Mouse (Mus musculus) limb, embryonic 11.5 days (tissue): Measurements from ENCODE around the gene Ccdc136. TPM values are rescaled to one million over a fixed set of nuclear protein-coding genes. Genes with fewer than 3 reads are reported as not detected.

Experiments used
- ATAC-seq: fragments of 200-750 bp; cut with Nextera tagmentation; 2 replicates; pipeline ENCODE4 v1.8.0; 2017; ENCODE audit warnings: low read depth; ENCODE audit not compliant: insufficient number of reproducible peaks, low FRiP score, low TSS enrichment
- DNase-seq: peaks from one replicate; pipeline ENCODE4 v3.0.0-alpha.2; 2015; ENCODE audit warnings: low spot score
- H3K27ac ChIP-seq: fragments of 300-500 bp; sonication (generic); replicated peaks from 2 replicates; pipeline ENCODE4 v1.5.1; 2014; ENCODE audit warnings: low read depth, mild to moderate bottlenecking, low read length
- H3K27me3 ChIP-seq: fragments of 300-500 bp; sonication (generic); 2 replicates; pipeline ENCODE4 v1.6.1; 2014; ENCODE audit warnings: mild to moderate bottlenecking, low read length, mixed read lengths; ENCODE audit not compliant: control insufficient read depth, insufficient read depth
- H3K36me3 ChIP-seq: fragments of 300-500 bp; sonication (generic); 2 replicates; pipeline ENCODE4 v1.6.1; 2014; ENCODE audit warnings: mild to moderate bottlenecking, low read length, moderate library complexity, mixed read lengths; ENCODE audit not compliant: control insufficient read depth, insufficient read depth
- H3K4me1 ChIP-seq: fragments of 300-500 bp; sonication (generic); 2 replicates; pipeline ENCODE4 v1.6.1; 2014; ENCODE audit warnings: low read length, mixed read lengths; ENCODE audit not compliant: control insufficient read depth, insufficient read depth
- H3K4me2 ChIP-seq: fragments of 300-500 bp; sonication (generic); 2 replicates; pipeline ENCODE4 v1.6.1; 2014; ENCODE audit warnings: low read depth, mild to moderate bottlenecking, moderate library complexity; ENCODE audit not compliant: severe bottlenecking
- H3K4me3 ChIP-seq: fragments of 300-500 bp; sonication (generic); 2 replicates; pipeline ENCODE4 v1.5.1; 2014; ENCODE audit warnings: low read depth, low read length
- H3K9ac ChIP-seq: fragments of 300-500 bp; sonication (generic); 2 replicates; pipeline ENCODE4 v1.6.1; 2014; ENCODE audit warnings: mild to moderate bottlenecking, low read length
- H3K9me3 ChIP-seq: fragments of 300-500 bp; sonication (generic); 2 replicates; pipeline ENCODE4 v1.6.1; 2016; ENCODE audit warnings: low read length; ENCODE audit not compliant: control insufficient read depth
- WGBS: fragments of 180-500 bp; shearing (Covaris S2); extraction: QIAGEN DNeasy Blood & Tissue Kit; methylation state at CpG from one replicate; pipeline ENCODE4 v1.1.7; 2014; 5-methylcytosine and 5-hydroxymethylcytosine counted together
- polyA plus RNA-seq: library from polyadenylated mRNA; unstranded; fragments of >200 nt; fragmentation: Nextera tagmentation; extraction: Ambion mirVana; gene quantifications from 2 replicates; pipeline ENCODE4 v1.2.1, GENCODE M21; 2014

The Ccdc136 gene
- polyA plus RNA-seq, 1 experiment from 2014 or later, result 37.1 TPM

- H3K4me3 ChIP-seq, result no peak overlapping the region
- 93% methylated on average over 6 of the region's 6 CpGs for WGBS
- no peak overlapping the region for H3K9ac ChIP-seq
- H3K9me3 ChIP-seq, result no peaks in the 10 kb centered on the region
- H3K4me2 ChIP-seq, result no peak overlapping the region
- H3K27ac ChIP-seq, result no peak overlapping the region
- DNase-seq (no peak), ATAC-seq (no peak)
- H3K27me3 ChIP-seq, result no peaks in the 10 kb centered on the region
- no peaks in the 10 kb centered on the region for H3K4me1 ChIP-seq
- H3K36me3 ChIP-seq, result peaks cover 4% of the 10 kb centered on the region; the same call in 1 of the 2 replicates
These were observed 35.9 kb upstream of the Ccdc136 start for GRCm38 (mm10) chr6:29360211-29360610.

GRCm38 (mm10) chr6:29362246-29363128 lies 33.6 kb upstream of the Ccdc136 start:
- Histone ChIP-seq H3K27ac (no peak overlapping the region), H3K9me3 (no peaks in the 10 kb centered on the region), H3K4me2 (no peak overlapping the region), H3K9ac (no peak overlapping the region), H3K4me1 (no peaks in the 10 kb centered on the region), H3K36me3 (peaks cover 13% of the 10 kb centered on the region; the same call in 1 of the 2 replicates), H3K27me3 (no peaks in the 10 kb centered on the region), H3K4me3 (no peak overlapping the region)
- DNase-seq (no peak), ATAC-seq (peak; percentile 31; the same call in 1 of the 2 replicates)
- 62% methylated on average over 7 of the region's 7 CpGs for WGBS

- Histone ChIP-seq H3K27ac (no peak overlapping the region), H3K9me3 (no peaks in the 10 kb centered on the region), H3K4me1 (no peaks in the 10 kb centered on the region), H3K4me3 (no peak overlapping the region), H3K9ac (no peak overlapping the region), H3K27me3 (no peaks in the 10 kb centered on the region), H3K36me3 (peaks cover 13% of the 10 kb centered on the region; the same call in 1 of the 2 replicates), H3K4me2 (no peak overlapping the region)
- no peak for DNase-seq
- ATAC-seq, result no peak
- WGBS, result 75% methylated on average over 3 of the region's 3 CpGs
These were observed 33.0 kb upstream of the Ccdc136 start for GRCm38 (mm10) chr6:29363129-29363515.

GRCm38 (mm10) chr6:29365277-29365676 lies 30.8 kb upstream of the Ccdc136 start:
- Histone ChIP-seq H3K27me3 (no peaks in the 10 kb centered on the region), H3K9ac (no peak overlapping the region), H3K4me3 (no peak overlapping the region), H3K4me2 (no peak overlapping the region), H3K36me3 (peaks cover 14% of the 10 kb centered on the region; the same call in 1 of the 2 replicates), H3K27ac (no peak overlapping the region), H3K4me1 (no peaks in the 10 kb centered on the region), H3K9me3 (no peaks in the 10 kb centered on the region)
- ATAC-seq (no peak), DNase-seq (no peak)
- 96% methylated on average over 1 of the region's 1 CpGs for WGBS

GRCm38 (mm10) chr6:29377386-29377785 lies 18.7 kb upstream of the Ccdc136 start:
- no peaks in the 10 kb centered on the region for H3K9me3 ChIP-seq
- H3K4me1 ChIP-seq, result no peaks in the 10 kb centered on the region
- H3K36me3 ChIP-seq, result peaks cover 8% of the 10 kb centered on the region
- no peak for ATAC-seq
- no peak for DNase-seq
- WGBS, result 94% methylated on average over 4 of the region's 4 CpGs
- no peak overlapping the region for H3K4me3 ChIP-seq
- no peak overlapping the region for H3K27ac ChIP-seq
- no peak overlapping the region for H3K4me2 ChIP-seq
- H3K27me3 ChIP-seq, result no peaks in the 10 kb centered on the region
- H3K9ac ChIP-seq, result no peak overlapping the region

- DNase-seq (no peak), ATAC-seq (no peak)
- no peak overlapping the region for H3K27ac ChIP-seq
- H3K27me3 ChIP-seq, result no peaks in the 10 kb centered on the region
- H3K9ac ChIP-seq, result no peak overlapping the region
- H3K4me3 ChIP-seq, result no peak overlapping the region
- no peaks in the 10 kb centered on the region for H3K9me3 ChIP-seq
- 96% methylated on average over 10 of the region's 10 CpGs for WGBS
- peaks cover 5% of the 10 kb centered on the region for H3K36me3 ChIP-seq
- H3K4me2 ChIP-seq, result no peak overlapping the region
- H3K4me1 ChIP-seq, result no peaks in the 10 kb centered on the region
These were observed 17.4 kb upstream of the Ccdc136 start for GRCm38 (mm10) chr6:29378678-29379077.

- H3K27ac ChIP-seq, result no peak overlapping the region
- H3K4me1 ChIP-seq, result no peaks in the 10 kb centered on the region
- peaks cover 2% of the 10 kb centered on the region for H3K36me3 ChIP-seq
- DNase-seq (no peak), ATAC-seq (no peak)
- 90% methylated on average over 6 of the region's 6 CpGs for WGBS
- no peak overlapping the region for H3K4me3 ChIP-seq
- H3K27me3 ChIP-seq, result no peaks in the 10 kb centered on the region
- no peak overlapping the region for H3K4me2 ChIP-seq
- no peak overlapping the region for H3K9ac ChIP-seq
- H3K9me3 ChIP-seq, result no peaks in the 10 kb centered on the region
These were observed 16.2 kb upstream of the Ccdc136 start for GRCm38 (mm10) chr6:29379954-29380353.

GRCm38 (mm10) chr6:29382442-29382841 lies 13.7 kb upstream of the Ccdc136 start:
- no peaks in the 10 kb centered on the region for H3K36me3 ChIP-seq
- no peak overlapping the region for H3K9ac ChIP-seq
- no peak overlapping the region for H3K27ac ChIP-seq
- no peaks in the 10 kb centered on the region for H3K27me3 ChIP-seq
- DNase-seq (no peak), ATAC-seq (no peak)
- 76% methylated on average over 2 of the region's 2 CpGs for WGBS
- no peak overlapping the region for H3K4me2 ChIP-seq
- no peak overlapping the region for H3K4me3 ChIP-seq
- H3K4me1 ChIP-seq, result peaks cover 10% of the 10 kb centered on the region; the same call in 1 of the 2 replicates
- H3K9me3 ChIP-seq, result no peaks in the 10 kb centered on the region
